Mouse (Mus musculus) heart, embryonic 13.5 days (tissue): ENCODE results near the gene Pigyl. TPM values are rescaled to one million over a fixed set of nuclear protein-coding genes. Genes with fewer than 3 reads are reported as not detected.
A peak's percentile ranks its signal among the peaks of the same experiment; 100 is the strongest.

Experiments used
- ATAC-seq: fragments of 200-750 bp; cut with Nextera tagmentation; 2 replicates; pipeline ENCODE4 v1.8.0; 2017; ENCODE audit warnings: moderate TSS enrichment; ENCODE audit not compliant: insufficient number of reproducible peaks, low FRiP score, low TSS enrichment; ENCODE audit errors: extremely low read depth
- H3K27ac ChIP-seq: fragments of 300-500 bp; sonication (generic); replicated peaks from 2 replicates; pipeline ENCODE4 v1.5.1; 2015; ENCODE audit warnings: moderate library complexity, mild to moderate bottlenecking, inconsistent platforms
- H3K27me3 ChIP-seq: fragments of 300-500 bp; sonication (generic); replicated peaks from 2 replicates; pipeline ENCODE4 v1.6.1; 2015; ENCODE audit warnings: mild to moderate bottlenecking, inconsistent platforms
- H3K36me3 ChIP-seq: fragments of 300-500 bp; sonication (generic); 2 replicates; pipeline ENCODE4 v1.6.1; 2015; ENCODE audit warnings: mild to moderate bottlenecking, inconsistent platforms
- H3K4me1 ChIP-seq: fragments of 300-500 bp; sonication (generic); 2 replicates; pipeline ENCODE4 v1.6.1; 2015; ENCODE audit warnings: inconsistent platforms
- H3K4me2 ChIP-seq: fragments of 300-500 bp; sonication (generic); 2 replicates; pipeline ENCODE4 v1.6.1; 2015; ENCODE audit warnings: inconsistent platforms, mild to moderate bottlenecking, moderate library complexity
- H3K4me3 ChIP-seq: fragments of 300-500 bp; sonication (generic); 2 replicates; pipeline ENCODE4 v1.5.1; 2015; ENCODE audit warnings: moderate library complexity, mild to moderate bottlenecking, inconsistent platforms
- H3K9ac ChIP-seq: fragments of 300-500 bp; sonication (generic); 2 replicates; pipeline ENCODE4 v1.6.1; 2015; ENCODE audit warnings: inconsistent platforms, mild to moderate bottlenecking, moderate library complexity
- H3K9me3 ChIP-seq: fragments of 300-500 bp; sonication (generic); 2 replicates; pipeline ENCODE4 v1.6.1; 2016; ENCODE audit warnings: inconsistent platforms
- WGBS: fragments of 180-500 bp; shearing (Covaris S2); methylation state at CpG from one replicate; pipeline ENCODE4 v1.1.7; 2015; ENCODE audit warnings: mixed read lengths; 5-methylcytosine and 5-hydroxymethylcytosine counted together
- polyA plus RNA-seq: library from polyadenylated mRNA; unstranded; fragments of >200 nt; fragmentation: Nextera tagmentation; extraction: Ambion mirVana; gene quantifications from 2 replicates; pipeline ENCODE4 v1.2.1, GENCODE M21; 2015

Gene Pigyl
- polyA plus RNA-seq: 46.0 and 52.0 TPM in 2 replicates

DNA sequence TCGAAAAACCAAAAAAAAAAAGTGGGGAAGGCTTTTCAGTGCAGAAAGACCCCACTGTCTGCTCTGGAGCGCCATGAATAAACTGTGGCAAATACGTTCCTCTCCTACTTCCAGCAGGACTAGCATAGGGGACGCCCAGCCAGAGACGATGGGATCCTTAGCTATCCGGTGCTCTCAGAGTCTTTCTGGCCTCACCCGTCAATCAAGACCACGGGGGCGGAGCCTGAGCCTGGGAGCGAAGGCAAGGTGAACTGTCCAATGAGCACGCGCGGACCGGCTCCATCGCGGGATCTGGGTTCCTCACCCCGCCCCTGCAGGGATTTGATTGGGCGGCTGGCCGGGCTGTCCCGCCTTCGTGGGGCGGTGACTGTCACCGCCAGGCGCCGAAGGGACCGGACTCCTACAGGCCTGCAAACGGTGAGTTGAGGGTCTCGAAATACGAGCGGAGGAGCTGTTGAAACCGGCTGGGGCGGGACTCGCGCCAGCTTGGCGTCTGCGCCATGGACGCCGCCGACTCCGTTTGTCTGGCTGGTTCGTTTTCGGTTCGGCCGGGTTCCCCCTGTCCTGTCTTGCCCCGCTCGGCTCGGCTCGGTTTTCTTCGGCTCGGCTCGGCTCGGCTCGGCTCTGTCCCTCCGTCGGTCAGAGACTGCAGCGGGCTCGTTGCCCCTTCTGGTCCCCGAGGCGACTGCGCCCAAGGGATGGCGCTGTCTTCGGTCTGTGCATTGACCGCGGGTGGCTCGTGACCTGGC is at the start of gene Pigyl:
Gene Pigyl (plus strand): TSS at position 350 of the 749 bp plus-strand sequence.
- peak; percentile 97 for ATAC-seq
- H3K4me2 ChIP-seq: peak within 1 kb of the TSS; percentile 91
- peak within 1 kb of the TSS; percentile 84 for H3K27ac ChIP-seq
- peak within 1 kb of the TSS; percentile 93 for H3K9ac ChIP-seq
- H3K27me3 ChIP-seq: peaks cover 10% of the 10 kb centered on the region
- H3K9me3 ChIP-seq: no peaks in the 10 kb centered on the region
- WGBS: under 1% methylated on average over 65 of the region's 65 CpGs
- peaks cover 17% of the 10 kb centered on the region for H3K4me1 ChIP-seq
- peak within 1 kb of the TSS; percentile 71 for H3K4me3 ChIP-seq
- H3K36me3 ChIP-seq: peaks cover 12% of the 10 kb centered on the region

DNA sequence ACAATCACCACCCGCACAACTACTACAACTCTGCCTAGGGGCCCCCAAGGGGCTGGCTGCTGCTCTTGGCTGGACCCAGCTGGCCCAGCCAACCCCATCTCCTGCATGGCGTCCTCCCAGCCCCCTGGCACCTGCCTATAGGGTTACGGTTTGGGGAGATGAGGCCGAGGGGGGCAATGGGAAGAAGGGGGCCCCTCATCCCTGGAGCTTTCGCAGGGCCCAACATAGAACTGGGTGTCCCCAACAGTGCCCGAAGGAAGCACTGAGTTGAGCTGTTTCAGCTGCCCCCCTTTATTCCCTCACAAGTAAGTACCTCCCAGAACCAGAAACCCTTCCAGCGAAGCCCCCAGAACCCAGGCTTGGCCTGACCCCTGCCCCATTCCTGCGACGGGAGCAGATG is 48.5 kb upstream of the Pigyl start:
- no peaks in the 10 kb centered on the region for H3K4me1 ChIP-seq
- 84% methylated on average over 9 of the region's 9 CpGs for WGBS
- H3K9ac ChIP-seq: no peak overlapping the region
- no peak overlapping the region for H3K4me3 ChIP-seq
- H3K9me3 ChIP-seq: no peaks in the 10 kb centered on the region
- no peak overlapping the region for H3K27ac ChIP-seq
- ATAC-seq: no peak
- H3K36me3 ChIP-seq: peaks cover 97% of the 10 kb centered on the region
- no peak overlapping the region for H3K4me2 ChIP-seq
- no peaks in the 10 kb centered on the region for H3K27me3 ChIP-seq

DNA sequence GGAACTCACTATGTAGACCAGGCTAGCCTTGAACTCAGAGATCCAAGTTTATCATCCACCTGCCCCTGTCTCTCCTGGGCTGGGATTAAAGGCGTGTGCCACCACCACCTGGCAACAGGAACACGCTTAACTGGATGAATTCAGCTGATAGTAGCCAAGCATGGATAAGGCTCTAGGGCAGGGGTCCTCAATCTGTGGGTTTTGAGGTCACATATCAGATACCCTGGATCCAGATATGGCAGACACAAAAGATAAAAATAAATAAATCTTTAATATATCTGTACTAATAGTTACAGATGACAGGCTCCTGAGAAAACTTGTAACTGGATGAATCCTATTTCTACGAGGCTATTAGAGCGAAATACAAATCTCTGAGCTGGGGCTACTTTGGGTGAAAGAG is 41.0 kb upstream of the Pigyl start:
- no peaks in the 10 kb centered on the region for H3K9me3 ChIP-seq
- H3K4me2 ChIP-seq: peak overlapping the region; percentile 94

DNA sequence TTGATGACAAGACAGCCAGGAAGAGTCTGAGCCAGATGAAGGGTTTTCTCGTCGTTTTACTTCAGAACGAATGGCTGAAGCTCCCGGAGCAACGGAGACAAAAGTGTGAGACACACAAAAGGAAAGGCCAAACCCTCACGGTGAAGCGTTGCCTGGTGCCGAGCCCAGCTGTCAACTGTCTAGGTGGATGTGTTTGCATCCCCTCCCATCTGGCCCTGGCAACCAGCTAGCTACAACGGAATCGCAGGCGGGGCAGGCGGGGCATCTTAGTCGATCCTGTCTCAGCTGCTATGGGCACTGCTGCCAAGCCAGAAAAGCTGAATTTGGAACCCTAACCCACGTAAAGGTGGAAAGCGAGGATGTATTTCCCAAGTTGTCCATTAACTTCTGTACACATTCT is 40.6 kb upstream of the Pigyl start:
- Histone ChIP-seq H3K4me3 (peak overlapping the region; percentile 95), H3K4me1 (peaks cover 19% of the 10 kb centered on the region), H3K27ac (no peak overlapping the region), H3K27me3 (peaks cover 4% of the 10 kb centered on the region; the same call in 1 of the 2 replicates), H3K4me2 (peak overlapping the region; percentile 94), H3K9ac (peak overlapping the region; percentile 97), H3K36me3 (peaks cover 27% of the 10 kb centered on the region), H3K9me3 (no peaks in the 10 kb centered on the region)
- no peak for ATAC-seq
- WGBS: 29% methylated on average over 15 of the region's 15 CpGs

More for the DNA sequence above, 41.0 kb upstream of the Pigyl start:
- Histone ChIP-seq H3K9ac (peak overlapping the region; percentile 97), H3K27me3 (peaks cover 4% of the 10 kb centered on the region; the same call in 1 of the 2 replicates), H3K4me1 (peaks cover 19% of the 10 kb centered on the region), H3K36me3 (peaks cover 31% of the 10 kb centered on the region), H3K4me3 (peak overlapping the region; percentile 95), H3K27ac (no peak overlapping the region)
- WGBS: 90% methylated on average over 4 of the region's 4 CpGs
- no peak for ATAC-seq

DNA sequence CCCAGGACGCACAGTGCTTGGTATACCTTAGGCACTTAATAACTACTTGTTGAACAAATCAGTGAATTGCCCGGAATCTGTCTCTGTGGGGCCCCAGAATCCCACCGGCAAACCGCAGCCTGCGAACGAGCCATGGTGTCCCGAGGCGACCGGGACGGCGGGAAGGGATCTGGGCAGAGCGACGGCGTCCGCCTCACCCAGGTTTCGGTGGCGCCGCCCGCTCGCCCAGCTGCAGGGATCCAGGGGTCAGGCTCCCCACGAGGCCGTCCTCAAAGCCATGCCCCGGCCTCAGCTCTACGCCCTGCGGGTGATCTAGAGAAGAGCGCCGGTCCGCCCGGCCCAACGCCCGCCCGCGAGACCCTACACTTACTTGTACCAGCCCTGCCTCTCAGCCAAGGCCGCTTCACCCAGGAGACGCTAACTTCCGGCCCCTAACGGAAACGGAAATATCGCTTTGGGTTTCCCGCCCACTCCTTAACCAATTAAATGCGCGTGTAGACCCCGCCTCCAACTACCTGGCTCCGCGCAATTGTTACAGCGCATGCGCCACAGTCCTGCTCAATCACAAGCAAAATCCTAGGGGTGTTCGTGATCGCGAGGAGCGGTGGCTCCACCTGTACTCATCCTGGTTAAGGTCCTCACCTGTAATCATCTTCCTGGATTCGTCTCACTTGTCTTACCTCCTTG is 39.8 kb upstream of the Pigyl start, which contains the start of gene Elof1:
Gene Elof1 (minus strand): TSS at position 433 of the 687 bp plus-strand sequence.
- Histone ChIP-seq H3K9me3 (no peaks in the 10 kb centered on the region), H3K27ac (peak within 1 kb of the TSS; percentile 48), H3K9ac (peak within 1 kb of the TSS; percentile 97), H3K4me2 (peak within 1 kb of the TSS; percentile 94), H3K4me3 (peak within 1 kb of the TSS; percentile 95), H3K27me3 (peaks cover 4% of the 10 kb centered on the region; the same call in 1 of the 2 replicates), H3K36me3 (peaks cover 19% of the 10 kb centered on the region), H3K4me1 (peaks cover 19% of the 10 kb centered on the region)
- peak; percentile 86 for ATAC-seq
- WGBS: under 1% methylated on average over 52 of the region's 52 CpGs

DNA sequence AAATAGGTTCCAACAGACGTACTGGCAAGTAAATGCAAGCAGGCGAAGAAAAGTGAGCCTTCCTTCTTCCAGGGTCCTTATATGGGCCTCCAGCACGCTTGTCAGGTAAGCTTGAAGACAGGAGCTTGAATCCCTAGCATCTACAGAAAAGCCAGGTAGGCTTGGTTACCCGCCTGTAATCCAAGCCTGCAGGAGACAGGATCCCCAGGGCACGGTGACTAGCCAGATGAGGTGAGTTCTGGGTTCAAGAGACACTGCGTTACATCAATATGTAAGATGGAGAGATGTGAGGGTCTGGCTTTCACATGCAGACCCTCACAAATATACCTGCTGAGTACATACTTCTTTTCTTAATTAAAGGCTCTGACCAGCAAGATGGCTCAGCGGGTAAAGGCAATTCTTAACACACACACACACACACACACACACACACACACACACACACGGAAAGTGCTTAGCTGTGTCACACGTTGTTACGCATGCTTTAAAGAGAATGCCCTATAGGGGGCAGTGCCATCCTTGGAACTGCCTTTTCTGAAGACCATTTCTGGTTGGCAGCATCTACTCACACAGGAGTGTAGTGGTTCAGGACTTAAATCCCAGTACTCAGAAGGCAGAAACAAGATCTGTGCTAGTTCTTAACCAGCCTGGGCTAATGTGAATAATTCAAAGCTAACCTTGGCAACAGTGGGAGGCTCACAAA is 38.7 kb upstream of the Pigyl start:
- Histone ChIP-seq H3K4me3 (peak overlapping the region; percentile 95), H3K9me3 (no peaks in the 10 kb centered on the region), H3K27me3 (peaks cover 4% of the 10 kb centered on the region; the same call in 1 of the 2 replicates), H3K9ac (peak overlapping the region; percentile 97), H3K27ac (no peak overlapping the region), H3K36me3 (peaks cover 9% of the 10 kb centered on the region), H3K4me1 (peaks cover 19% of the 10 kb centered on the region), H3K4me2 (peak overlapping the region; percentile 94)
- no peak for ATAC-seq
- 37% methylated on average over 10 of the region's 10 CpGs for WGBS

DNA sequence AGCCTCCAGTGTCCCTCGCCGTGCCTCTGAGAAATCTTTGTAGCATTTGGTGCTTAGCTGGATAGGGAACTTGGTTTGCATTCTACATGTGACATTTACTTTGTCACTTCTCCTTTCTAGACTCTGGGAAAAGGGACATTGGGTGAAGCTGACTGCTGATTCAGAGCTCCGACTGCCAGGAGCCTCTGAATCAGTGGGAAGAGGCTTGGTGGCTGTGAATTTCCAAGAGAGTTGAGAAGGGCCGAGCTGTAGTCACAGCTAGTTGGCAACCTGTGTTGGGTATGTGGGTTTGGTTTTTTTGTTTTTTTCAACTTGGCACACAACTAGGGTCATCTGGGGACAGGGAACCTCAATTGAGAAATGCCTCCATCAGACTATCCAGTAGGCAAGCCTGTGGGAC is 37.1 kb upstream of the Pigyl start:
- Histone ChIP-seq H3K4me1 (peaks cover 19% of the 10 kb centered on the region), H3K9ac (no peak overlapping the region), H3K4me3 (no peak overlapping the region), H3K9me3 (no peaks in the 10 kb centered on the region), H3K27ac (no peak overlapping the region), H3K27me3 (peaks cover 4% of the 10 kb centered on the region; the same call in 1 of the 2 replicates), H3K36me3 (no peaks in the 10 kb centered on the region), H3K4me2 (no peak overlapping the region)
- ATAC-seq: no peak
- 86% methylated on average over 4 of the region's 4 CpGs for WGBS

DNA sequence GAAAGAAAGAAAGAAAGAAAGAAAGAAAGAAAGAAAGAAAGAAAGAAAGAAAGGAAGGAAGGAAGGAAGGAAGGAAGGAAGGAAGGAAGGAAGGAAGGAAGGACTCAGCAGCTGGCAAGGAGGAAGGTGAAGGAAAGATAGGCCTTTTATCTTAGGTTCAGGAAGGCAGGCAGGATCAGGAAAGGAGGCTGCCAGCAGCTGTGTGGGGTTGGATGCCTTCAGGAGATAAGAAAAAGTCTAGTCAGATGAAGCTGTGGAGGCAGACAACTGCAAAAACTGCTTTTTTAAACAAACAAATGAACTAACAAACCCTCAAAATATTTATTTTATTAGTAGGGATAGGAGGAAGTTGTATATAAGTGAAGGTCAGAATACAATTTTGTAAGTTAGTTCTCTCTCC is 35.1 kb upstream of the Pigyl start:
- no peaks in the 10 kb centered on the region for H3K36me3 ChIP-seq
- no peak for ATAC-seq
- no peak overlapping the region for H3K9ac ChIP-seq
- no peak overlapping the region for H3K27ac ChIP-seq
- peaks cover 8% of the 10 kb centered on the region; the same call in 1 of the 2 replicates for H3K4me1 ChIP-seq
- H3K9me3 ChIP-seq: no peaks in the 10 kb centered on the region
- H3K4me2 ChIP-seq: no peak overlapping the region
- no peak overlapping the region for H3K4me3 ChIP-seq
- H3K27me3 ChIP-seq: peaks cover 4% of the 10 kb centered on the region; the same call in 1 of the 2 replicates

DNA sequence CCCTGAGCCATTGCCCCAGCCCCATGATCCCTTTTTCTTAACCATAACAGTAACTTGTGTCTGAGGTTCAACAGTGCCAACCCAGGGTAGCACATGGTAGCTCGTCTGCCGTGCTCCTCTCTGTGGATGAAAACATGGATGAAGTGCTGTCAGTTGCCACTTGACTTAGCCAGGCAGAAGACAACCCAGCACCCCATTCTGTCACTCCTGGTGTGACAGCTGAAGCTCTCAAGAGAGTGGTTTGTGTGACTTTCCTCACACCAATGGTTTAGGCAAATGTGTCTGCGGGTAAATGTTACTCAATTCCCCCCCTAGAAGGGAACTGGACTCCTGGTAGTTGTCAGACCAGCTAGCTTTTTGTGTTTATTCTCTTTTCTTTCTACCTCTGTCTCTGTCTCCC is 34.6 kb upstream of the Pigyl start:
- peaks cover 4% of the 10 kb centered on the region; the same call in 1 of the 2 replicates for H3K27me3 ChIP-seq
- no peak overlapping the region for H3K4me2 ChIP-seq
- no peak overlapping the region for H3K4me3 ChIP-seq
- no peak for ATAC-seq
- H3K36me3 ChIP-seq: no peaks in the 10 kb centered on the region
- H3K27ac ChIP-seq: no peak overlapping the region
- 58% methylated on average over 3 of the region's 3 CpGs for whole genome bisulfite sequencing
- H3K4me1 ChIP-seq: peaks cover 8% of the 10 kb centered on the region; the same call in 1 of the 2 replicates
- no peak overlapping the region for H3K9ac ChIP-seq
- no peaks in the 10 kb centered on the region for H3K9me3 ChIP-seq

DNA sequence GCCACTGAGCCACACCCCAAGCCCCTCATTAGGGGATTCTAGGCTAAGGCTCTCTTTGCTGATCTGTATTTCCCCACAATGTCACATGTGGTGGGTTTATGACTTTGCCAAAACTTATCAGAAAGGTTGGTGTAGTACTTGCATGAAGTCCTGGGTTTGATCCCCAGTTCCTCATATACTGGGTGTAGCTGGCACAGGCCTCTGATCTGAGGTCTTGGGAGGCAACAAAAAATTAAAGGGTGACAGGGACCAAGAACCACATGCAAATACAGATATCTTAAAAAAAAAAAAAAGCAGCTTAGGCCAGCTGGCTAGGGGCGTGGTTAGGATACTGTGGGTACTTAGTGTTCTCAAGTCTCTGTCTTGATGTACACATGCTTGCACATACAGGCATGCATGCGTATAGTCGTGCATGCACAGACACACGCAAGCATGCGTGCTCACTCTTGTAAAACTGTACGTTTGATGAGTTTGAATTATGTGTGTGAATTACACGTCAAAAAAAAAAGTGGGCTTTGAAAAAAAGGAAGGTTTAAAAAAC is 33.5 kb upstream of the Pigyl start:
- no peak for ATAC-seq
- no peak overlapping the region for H3K4me2 ChIP-seq
- H3K27ac ChIP-seq: no peak overlapping the region
- H3K36me3 ChIP-seq: no peaks in the 10 kb centered on the region
- WGBS: 78% methylated on average over 7 of the region's 7 CpGs
- no peak overlapping the region for H3K4me3 ChIP-seq
- peaks cover 4% of the 10 kb centered on the region; the same call in 1 of the 2 replicates for H3K27me3 ChIP-seq
- no peaks in the 10 kb centered on the region for H3K4me1 ChIP-seq
- H3K9me3 ChIP-seq: no peaks in the 10 kb centered on the region
- H3K9ac ChIP-seq: no peak overlapping the region

DNA sequence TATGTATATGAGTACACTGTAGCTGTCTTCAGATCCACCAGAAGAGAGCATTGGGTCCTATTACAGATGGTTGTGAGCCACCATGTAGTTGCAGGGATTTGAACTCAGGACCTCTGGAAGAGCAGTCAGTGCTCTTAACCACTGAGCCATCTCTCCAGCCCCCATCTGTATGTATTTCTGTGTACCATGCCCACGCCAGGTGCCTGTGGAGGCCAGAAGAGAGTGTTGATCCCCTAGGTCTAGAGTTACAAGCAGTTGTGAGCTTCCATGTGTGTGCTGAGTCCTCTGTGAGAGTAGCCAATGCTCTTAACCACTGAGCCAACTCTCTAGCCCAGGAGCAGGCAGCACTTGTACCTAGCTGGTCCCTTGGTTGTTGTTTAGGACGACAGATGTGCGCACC is 32.5 kb upstream of the Pigyl start:
- 78% methylated on average over 3 of the region's 3 CpGs for WGBS
- Histone ChIP-seq H3K27ac (no peak overlapping the region), H3K36me3 (no peaks in the 10 kb centered on the region), H3K9ac (no peak overlapping the region), H3K4me2 (no peak overlapping the region), H3K27me3 (peaks cover 3% of the 10 kb centered on the region; the same call in 1 of the 2 replicates), H3K4me1 (no peaks in the 10 kb centered on the region), H3K9me3 (no peaks in the 10 kb centered on the region), H3K4me3 (no peak overlapping the region)
- ATAC-seq: no peak
